Mouse (Mus musculus): ENCODE measurements around the gene Cadm1. TPM values are rescaled to one million over a fixed set of nuclear protein-coding genes. Genes with fewer than 3 reads are reported as not detected.

Gene Cadm1
- total and polyA plus RNA-seq, 3 experiments, result 0.14 to 0.31 TPM; not detected in 1

- H3K4me1 ChIP-seq (ENCODE audit: control insufficient read depth in 1 of 2, insufficient read depth in 2 of 2, low read length in 2 of 2), result peaks cover 0 to 9% of the 10 kb centered on the region in 2 experiments; a peak in 2 of 4 replicates
- no peaks in the 10 kb centered on the region for H3K79me2 ChIP-seq (ENCODE audit: control insufficient read depth, insufficient read depth, low read length, poor library complexity)
- no peaks in the 10 kb centered on the region for H3K9me3 ChIP-seq (replicated peaks; ENCODE audit: insufficient read depth, low read length)
- H3K4me3 ChIP-seq (ENCODE audit: control insufficient read depth in 1 of 2, insufficient read depth in 1 of 2, low read depth in 2 of 2, low read length in 2 of 2), result no peak overlapping the region
- no peak overlapping the region for H3K27ac ChIP-seq (ENCODE audit: control insufficient read depth, low read depth, low read length)
- DNase-seq (ENCODE audit: low read depth, low spot score), result no peak
- no peaks in the 10 kb centered on the region for H3K27me3 ChIP-seq (ENCODE audit: control insufficient read depth in 1 of 2, insufficient read depth in 2 of 2, low read length in 2 of 2)
- H3K9ac ChIP-seq (ENCODE audit: control insufficient read depth, low read depth, low read length, poor library complexity, severe bottlenecking), result no peak overlapping the region
- TF ChIP-seq MAFK (IDR thresholded peaks at IDR 0.05; ENCODE audit: borderline replicate concordance, low read depth, low read length) (no peak), CTCF (IDR thresholded peaks at IDR 0.05 in 2 of 3, conservative IDR thresholded peaks at IDR 0.05 in 1 of 3; ENCODE audit: control insufficient read depth in 1 of 3, insufficient read depth in 1 of 3, low read depth in 2 of 3, low read length in 3 of 3, poor library complexity in 1 of 3, severe bottlenecking in 1 of 3) (no peak), EP300 (IDR thresholded peaks at IDR 0.05; ENCODE audit: low read depth in 1 of 2, low read length in 2 of 2) (no peak), USF1 (IDR thresholded peaks at IDR 0.05; ENCODE audit: low read depth, low read length) (no peak), ZC3H11A (IDR thresholded peaks at IDR 0.05; ENCODE audit: low read depth, low read length) (no peak), MAX (IDR thresholded peaks at IDR 0.05; ENCODE audit: low read length) (no peak), SMC3 (IDR thresholded peaks at IDR 0.05; ENCODE audit: low read depth, low read length) (no peak), POLR2AphosphoS2 (IDR thresholded peaks at IDR 0.05; ENCODE audit: low read length) (no peak), UBTF (IDR thresholded peaks at IDR 0.05; ENCODE audit: borderline replicate concordance, insufficient read depth, low read depth, low read length) (no peak), RCOR1 (IDR thresholded peaks at IDR 0.05; ENCODE audit: low read depth, low read length) (no peak), ETS1 (IDR thresholded peaks at IDR 0.05; ENCODE audit: low read depth, low read length) (no peak), ZKSCAN1 (IDR thresholded peaks at IDR 0.05; ENCODE audit: low read depth, low read length) (no peak), NRF1 (IDR thresholded peaks at IDR 0.05; ENCODE audit: insufficient read depth, low read depth, low read length, poor library complexity, severe bottlenecking) (no peak), ZNF384 (IDR thresholded peaks at IDR 0.05; ENCODE audit: low read depth, low read length) (no peak), CHD2 (IDR thresholded peaks at IDR 0.05; ENCODE audit: low read length) (no peak), ZMIZ1 (IDR thresholded peaks at IDR 0.05; ENCODE audit: low read depth, low read length) (no peak), POLR2AphosphoS5 (IDR thresholded peaks at IDR 0.05; ENCODE audit: borderline replicate concordance, low read depth, low read length) (no peak)
- H3K36me3 ChIP-seq (ENCODE audit: control insufficient read depth in 1 of 2, insufficient read depth in 2 of 2, low read length in 2 of 2), result peaks cover 0 to 2% of the 10 kb centered on the region in 2 experiments; a peak in 1 of 4 replicates
Measured at GRCm38 (mm10) chr9:47730247-47730646, 200.3 kb downstream of the Cadm1 start.

- Histone ChIP-seq H3K79me2 (ENCODE audit: control insufficient read depth, insufficient read depth, low read length, poor library complexity) (no peaks in the 10 kb centered on the region), H3K4me3 (ENCODE audit: control insufficient read depth in 1 of 2, insufficient read depth in 1 of 2, low read depth in 2 of 2, low read length in 2 of 2) (peak overlapping the region in 1 of 2 experiments; percentile 21; a peak in 2 of 4 replicates), H3K27ac (ENCODE audit: control insufficient read depth, low read depth, low read length) (peak overlapping the region; percentile 49), H3K36me3 (ENCODE audit: control insufficient read depth in 1 of 2, insufficient read depth in 2 of 2, low read length in 2 of 2) (peaks cover 0 to 2% of the 10 kb centered on the region in 2 experiments; a peak in 1 of 4 replicates), H3K9ac (ENCODE audit: control insufficient read depth, low read depth, low read length, poor library complexity, severe bottlenecking) (no peak overlapping the region), H3K4me1 (ENCODE audit: control insufficient read depth in 1 of 2, insufficient read depth in 2 of 2, low read length in 2 of 2) (peaks cover 0 to 9% of the 10 kb centered on the region in 2 experiments; a peak in 2 of 4 replicates), H3K27me3 (ENCODE audit: control insufficient read depth in 1 of 2, insufficient read depth in 2 of 2, low read length in 2 of 2) (no peaks in the 10 kb centered on the region), H3K9me3 (replicated peaks; ENCODE audit: insufficient read depth, low read length) (no peaks in the 10 kb centered on the region)
- peak; percentile 83 for DNase-seq (ENCODE audit: low read depth, low spot score)
- TF ChIP-seq MAX (IDR thresholded peaks at IDR 0.05; ENCODE audit: low read length) (peak; percentile 57), SIN3A (IDR thresholded peaks at IDR 0.05; ENCODE audit: low read length) (no peak), CHD2 (IDR thresholded peaks at IDR 0.05; ENCODE audit: low read length) (no peak), ZKSCAN1 (IDR thresholded peaks at IDR 0.05; ENCODE audit: low read depth, low read length) (no peak), GABPA (IDR thresholded peaks at IDR 0.05; ENCODE audit: low read depth, low read length) (no peak), E2F4 (IDR thresholded peaks at IDR 0.05; ENCODE audit: borderline replicate concordance, low read depth, low read length) (no peak), ZMIZ1 (IDR thresholded peaks at IDR 0.05; ENCODE audit: low read depth, low read length) (no peak), JUND (IDR thresholded peaks at IDR 0.05; ENCODE audit: low read depth, low read length) (0 out of 2 replicates have a peak, but pooled peaks have one; percentile 30), TAL1 (IDR thresholded peaks at IDR 0.05; ENCODE audit: low read length) (no peak), MEF2A (IDR thresholded peaks at IDR 0.05; ENCODE audit: extremely low read depth, insufficient replicate concordance, low read depth, low read length, poor library complexity, severe bottlenecking) (no peak), MAFK (IDR thresholded peaks at IDR 0.05; ENCODE audit: borderline replicate concordance, low read depth, low read length) (no peak), TBP (IDR thresholded peaks at IDR 0.05; ENCODE audit: low read depth, low read length) (no peak), CTCF (IDR thresholded peaks at IDR 0.05 in 2 of 3, conservative IDR thresholded peaks at IDR 0.05 in 1 of 3; ENCODE audit: control insufficient read depth in 1 of 3, insufficient read depth in 1 of 3, low read depth in 2 of 3, low read length in 3 of 3, poor library complexity in 1 of 3, severe bottlenecking in 1 of 3) (no peak), RCOR1 (IDR thresholded peaks at IDR 0.05; ENCODE audit: low read depth, low read length) (no peak), GATA1 (IDR thresholded peaks at IDR 0.05; ENCODE audit: low read depth, low read length) (0 out of 2 replicates have a peak, but pooled peaks have one; percentile 27), MYB (IDR thresholded peaks at IDR 0.05; ENCODE audit: low read depth, low read length) (no peak), POLR2AphosphoS2 (IDR thresholded peaks at IDR 0.05; ENCODE audit: low read length) (no peak), POLR2AphosphoS5 (IDR thresholded peaks at IDR 0.05; ENCODE audit: borderline replicate concordance, low read depth, low read length) (no peak), NELFE (IDR thresholded peaks at IDR 0.05; ENCODE audit: low read depth, low read length) (0 out of 2 replicates have a peak, but pooled peaks have one; percentile 6), POLR2A (IDR thresholded peaks at IDR 0.05; ENCODE audit: control insufficient read depth in 1 of 2, insufficient read depth in 1 of 2, low read depth in 1 of 2, low read length in 2 of 2, poor library complexity in 1 of 2) (no peak), EP300 (IDR thresholded peaks at IDR 0.05; ENCODE audit: low read depth in 1 of 2, low read length in 2 of 2) (peak in 1 of 2 experiments; percentile 15; a peak in 1 of 4 replicates)
Measured at GRCm38 (mm10) chr9:47733780-47734451, 203.9 kb downstream of the Cadm1 start.
